Mouse (Mus musculus): ENCODE measurements around the gene Apom. TPM values are rescaled to one million over a fixed set of nuclear protein-coding genes. Genes with fewer than 3 reads are reported as not detected.

Gene Apom
- not detected for total RNA-seq (2021)
- long read RNA-seq, experiment 1, result 0 reads
- long read RNA-seq, experiment 2, result 0 reads

- DNase-seq, result no peak
- intact Hi-C loops (cut with DNase I), result no loop called here
Measured at GRCm38 (mm10) chr17:35131500-35132173, at the start of gene Apom. Gene Apom (minus strand): TSS chr17:35132050.

GRCm38 (mm10) chr17:35180093-35180492 lies 48.2 kb upstream of the Apom start:
- no peak for DNase-seq
- intact Hi-C loops (cut with DNase I), result no loop called here

- peak; percentile 72 to 74 for DNase-seq
- intact Hi-C loops (cut with DNase I), result loop anchor here (2.0 kb wide), 2 partner anchors 16 to 54 kb away; partner anchors contain the start of genes Atp6v1g2 and Ltb
Measured at GRCm38 (mm10) chr17:35178528-35178927, 46.7 kb upstream of the Apom start.

GRCm38 (mm10) chr17:35175968-35176367 lies 44.1 kb upstream of the Apom start, which contains the start of gene Aif1:
Gene Aif1 (minus strand): TSS chr17:35176068.
- intact Hi-C loops (cut with DNase I), result no loop called here
- DNase-seq, result no peak

- intact Hi-C loops (cut with DNase I), result no loop called here
- DNase-seq, result no peak
Measured at GRCm38 (mm10) chr17:35175382-35175781, 43.5 kb upstream of the Apom start.

- no peak for DNase-seq
- intact Hi-C loops (cut with DNase I), result no loop called here
Measured at GRCm38 (mm10) chr17:35174201-35174977, 42.5 kb upstream of the Apom start.

GRCm38 (mm10) chr17:35173329-35173728 lies 41.5 kb upstream of the Apom start:
- DNase-seq, result no peak
- intact Hi-C loops (cut with DNase I), result no loop called here

- intact Hi-C loops (cut with DNase I), result no loop called here
- no peak for DNase-seq
Measured at GRCm38 (mm10) chr17:35172445-35173234, 40.8 kb upstream of the Apom start.

- intact Hi-C loops (cut with DNase I), result no loop called here
- DNase-seq, result no peak
Measured at GRCm38 (mm10) chr17:35168541-35169207, 36.8 kb upstream of the Apom start.

- intact Hi-C loops (cut with DNase I), result no loop called here
- DNase-seq, result no peak
Measured at GRCm38 (mm10) chr17:35167794-35168193, 35.9 kb upstream of the Apom start.

GRCm38 (mm10) chr17:35166352-35167035 lies 34.6 kb upstream of the Apom start:
- intact Hi-C loops (cut with DNase I), result no loop called here
- no peak for DNase-seq

- no peak for DNase-seq
- intact Hi-C loops (cut with DNase I), result no loop called here
Measured at GRCm38 (mm10) chr17:35165451-35166155, 33.8 kb upstream of the Apom start.

- intact Hi-C loops (cut with DNase I), result no loop called here
- peak; percentile 97 to 98 for DNase-seq
Measured at GRCm38 (mm10) chr17:35164568-35165450, 33.0 kb upstream of the Apom start, which contains the start of gene Prrc2a. Gene Prrc2a (minus strand): TSS chr17:35164897.

GRCm38 (mm10) chr17:35164218-35164567 lies 32.3 kb upstream of the Apom start:
- intact Hi-C loops (cut with DNase I), result no loop called here
- no peak for DNase-seq

- no peak for DNase-seq
- intact Hi-C loops (cut with DNase I), result no loop called here
Measured at GRCm38 (mm10) chr17:35163326-35164081, 31.7 kb upstream of the Apom start.

GRCm38 (mm10) chr17:35162730-35163129 lies 30.9 kb upstream of the Apom start:
- intact Hi-C loops (cut with DNase I), result no loop called here
- no peak for DNase-seq

GRCm38 (mm10) chr17:35162121-35162520 lies 30.3 kb upstream of the Apom start:
- intact Hi-C loops (cut with DNase I), result no loop called here
- no peak for DNase-seq
